Mouse (Mus musculus) E14TG2a.4 (cell line): ENCODE measurements at regions not wholly inside any gene's neighbourhood (a gene's known extent, or its start where the extent isn't known, plus 50 kb on each side); places are given as distances from the start of the nearest gene placed in this dataset.

Experiments
- CTCF ChIP-seq: conservative IDR thresholded peaks from 2 replicates; pipeline ENCODE4 v1.5.1; 2014; ENCODE audit warnings: low read length
- NANOG ChIP-seq: IDR thresholded peaks from 2 replicates; pipeline ENCODE4 v1.6.1; 2014; ENCODE audit warnings: borderline replicate concordance, low read length, mixed read lengths

- no peak for TF ChIP-seq CTCF
- TF ChIP-seq NANOG = no peak
Measured at GRCm38 (mm10) chr4:47818371-47819159, 226.4 kb upstream of the Nr4a3 start.
